Mouse (Mus musculus) C2C12 (cell line): ENCODE measurements around the gene Esrra. TPM values are rescaled to one million over a fixed set of nuclear protein-coding genes. Genes with fewer than 3 reads are reported as not detected.
"Not testable (repeated sequence)": the region's sequence is repeated elsewhere in the genome, so short reads cannot be mapped to it uniquely, and the experiment has no call there.

Source experiments
- H3K27me3 ChIP-seq: one replicate; pipeline ENCODE4 v1.6.1; 2011; ENCODE audit not compliant: control insufficient read depth, insufficient read depth, insufficient read length
- H3K36me3 ChIP-seq: one replicate; pipeline ENCODE4 v1.6.1; 2011; ENCODE audit not compliant: control insufficient read depth, insufficient read depth
- H3K4me3 ChIP-seq: one replicate; pipeline ENCODE4 v1.5.1; 2011; ENCODE audit warnings: mild to moderate bottlenecking, control low read depth; ENCODE audit not compliant: poor library complexity, insufficient read depth, severe bottlenecking
- H3K79me2 ChIP-seq: one replicate; pipeline ENCODE4 v1.6.1; 2011; ENCODE audit not compliant: control insufficient read depth, insufficient read depth
- H3K79me3 ChIP-seq: one replicate; pipeline ENCODE4 v1.6.1; 2011; ENCODE audit warnings: low read depth, control low read depth
- H3ac ChIP-seq: one replicate; pipeline ENCODE3; 2011; ENCODE audit warnings: low read depth; ENCODE audit not compliant: control insufficient read depth, insufficient read length
- CEBPB ChIP-seq: IDR thresholded peaks from one replicate; pipeline ENCODE4 v1.6.1; 2011; ENCODE audit warnings: low read depth, mild to moderate bottlenecking, control low read depth, moderate library complexity
- CTCF ChIP-seq: IDR thresholded peaks from one replicate; pipeline ENCODE4 v1.5.1; 2011; ENCODE audit not compliant: control insufficient read depth, insufficient read depth, insufficient read length
- FOSL1 ChIP-seq: IDR thresholded peaks from one replicate; pipeline ENCODE4 v1.8.0; 2011; ENCODE audit warnings: mild to moderate bottlenecking, low read length; ENCODE audit not compliant: poor library complexity, insufficient read depth, severe bottlenecking
- MAX ChIP-seq: IDR thresholded peaks from one replicate; pipeline ENCODE4 v1.6.1; 2011; ENCODE audit warnings: mild to moderate bottlenecking, control low read depth
- MYOD1 ChIP-seq: IDR thresholded peaks from one replicate; pipeline ENCODE4 v1.6.1; 2011; ENCODE audit warnings: low read depth; ENCODE audit not compliant: control insufficient read depth, insufficient read length
- MYOG ChIP-seq: IDR thresholded peaks from one replicate; pipeline ENCODE4 v1.6.1; 2011; ENCODE audit not compliant: control insufficient read depth, insufficient read length; ENCODE audit errors: extremely low read depth
- USF1 ChIP-seq: IDR thresholded peaks from one replicate; pipeline ENCODE4 v1.6.1; 2011; ENCODE audit warnings: low read depth, mild to moderate bottlenecking, control low read depth, moderate library complexity
- polyA plus RNA-seq: library from polyadenylated mRNA; unstranded; fragments of >200 nt; fragmentation: generic; extraction: Trizol; gene quantifications from one replicate; pipeline ENCODE4 v1.2.1, GENCODE M21; 2012; ENCODE audit warnings: missing spikeins

Gene Esrra
- polyA plus RNA-seq, 1 experiment = 43.2 TPM

- TF ChIP-seq MYOG (no peak), CEBPB (no peak), FOSL1 (no peak), MAX (no peak), MYOD1 (no peak)
- H3ac ChIP-seq = no peak overlapping the region
- no peaks in the 10 kb centered on the region for H3K79me3 ChIP-seq
- H3K27me3 ChIP-seq = no peaks in the 10 kb centered on the region
- no peaks in the 10 kb centered on the region for H3K79me2 ChIP-seq
- H3K4me3 ChIP-seq = no peak overlapping the region
- H3K36me3 ChIP-seq = no peaks in the 10 kb centered on the region
Observed at GRCm38 (mm10) chr19:6899641-6900040, 22.0 kb downstream of the Esrra start.

GRCm38 (mm10) chr19:6895608-6896305 lies 25.9 kb downstream of the Esrra start:
- not testable (repeated sequence) for H3K36me3 ChIP-seq, H3K27me3 ChIP-seq, H3K79me2 ChIP-seq, H3ac ChIP-seq, H3K4me3 ChIP-seq, H3K79me3 ChIP-seq

GRCm38 (mm10) chr19:6893731-6894451 lies 27.7 kb downstream of the Esrra start:
- Histone ChIP-seq H3K36me3 (no peaks in the 10 kb centered on the region), H3K79me3 (no peaks in the 10 kb centered on the region), H3K27me3 (no peaks in the 10 kb centered on the region), H3K4me3 (no peak overlapping the region), H3K79me2 (no peaks in the 10 kb centered on the region), H3ac (no peak overlapping the region)
- no peak for TF ChIP-seq FOSL1
- TF ChIP-seq CTCF = no peak
- TF ChIP-seq USF1 = no peak
- no peak for TF ChIP-seq MYOG
- no peak for TF ChIP-seq CEBPB

GRCm38 (mm10) chr19:6892512-6892911 lies 29.1 kb downstream of the Esrra start:
- H3K79me2 ChIP-seq = no peaks in the 10 kb centered on the region
- TF ChIP-seq MYOD1 (no peak), MYOG (no peak), CEBPB (no peak)
- no peak overlapping the region for H3K4me3 ChIP-seq
- no peaks in the 10 kb centered on the region for H3K36me3 ChIP-seq
- no peak overlapping the region for H3ac ChIP-seq
- no peaks in the 10 kb centered on the region for H3K27me3 ChIP-seq
- no peaks in the 10 kb centered on the region for H3K79me3 ChIP-seq

- Histone ChIP-seq H3K79me2 (no peaks in the 10 kb centered on the region), H3K4me3 (no peak overlapping the region), H3K36me3 (no peaks in the 10 kb centered on the region), H3ac (no peak overlapping the region), H3K27me3 (no peaks in the 10 kb centered on the region), H3K79me3 (no peaks in the 10 kb centered on the region)
- no peak for TF ChIP-seq MAX
- no peak for TF ChIP-seq FOSL1
- TF ChIP-seq MYOD1 = no peak
- TF ChIP-seq CEBPB = no peak
- TF ChIP-seq MYOG = no peak
- no peak for TF ChIP-seq USF1
- TF ChIP-seq CTCF = no peak
Observed at GRCm38 (mm10) chr19:6877965-6878364, 43.6 kb downstream of the Esrra start.

- Histone ChIP-seq H3ac (no peak overlapping the region), H3K27me3 (no peaks in the 10 kb centered on the region), H3K79me3 (no peaks in the 10 kb centered on the region), H3K4me3 (no peak overlapping the region), H3K79me2 (no peaks in the 10 kb centered on the region), H3K36me3 (no peaks in the 10 kb centered on the region)
- peak; percentile 97 for TF ChIP-seq USF1
- peak; percentile 93 for TF ChIP-seq CEBPB
- TF ChIP-seq MYOD1 = peak; percentile 40
- peak; percentile 39 for TF ChIP-seq MAX
- no peak for TF ChIP-seq MYOG
- TF ChIP-seq CTCF = no peak
- peak; percentile 98 for TF ChIP-seq FOSL1
Observed at GRCm38 (mm10) chr19:6876799-6877198, 44.8 kb downstream of the Esrra start.
